Mouse (Mus musculus) A20 (cell line): Measurements from ENCODE around the gene Prdx1.
"Not testable (repeated sequence)": the region's sequence is repeated elsewhere in the genome, so short reads cannot be mapped to it uniquely, and the experiment has no call there.

Experiments used
- DNase-seq: peaks from one replicate; pipeline ENCODE4 v3.0.0-alpha.2; 2011; ENCODE audit warnings: low read depth, low spot score

Prdx1 gene

DNA sequence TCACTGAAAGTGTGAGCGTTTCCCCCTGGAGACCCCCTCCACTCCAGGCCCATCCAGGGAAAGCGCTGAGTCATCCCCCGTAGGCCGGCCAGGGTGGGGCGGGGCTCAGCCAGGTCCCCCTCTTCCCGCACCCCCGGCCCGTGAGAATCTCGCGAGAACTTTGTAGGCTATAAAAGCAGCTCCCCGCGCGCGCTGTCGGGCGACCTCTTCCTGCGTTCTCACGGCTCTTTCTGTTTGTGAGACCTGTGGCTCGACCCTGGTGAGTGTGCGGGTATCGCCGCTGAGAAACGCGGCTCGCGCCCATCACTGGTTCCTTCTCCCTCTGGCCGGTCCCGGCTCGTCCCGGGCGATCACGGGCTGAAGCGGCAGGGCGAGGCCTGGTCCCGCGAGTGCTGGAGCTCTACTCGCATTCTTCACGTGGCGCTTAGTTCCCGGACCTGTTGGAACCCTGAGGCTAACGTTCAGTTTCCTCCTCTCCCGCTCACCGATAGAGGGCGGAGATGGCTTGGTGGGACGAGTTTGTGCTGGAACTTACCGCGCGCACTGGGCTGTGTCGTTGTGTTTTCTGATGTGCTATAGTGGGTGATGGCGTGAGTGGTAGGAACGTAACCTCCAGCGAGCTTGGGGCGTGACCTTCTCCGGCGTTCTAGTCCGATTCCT, at the start of gene Prdx1:
Gene Prdx1 (plus strand): TSS at position 143 of the 660 bp plus-strand sequence.
- peak; percentile 96 for DNase-seq

DNA sequence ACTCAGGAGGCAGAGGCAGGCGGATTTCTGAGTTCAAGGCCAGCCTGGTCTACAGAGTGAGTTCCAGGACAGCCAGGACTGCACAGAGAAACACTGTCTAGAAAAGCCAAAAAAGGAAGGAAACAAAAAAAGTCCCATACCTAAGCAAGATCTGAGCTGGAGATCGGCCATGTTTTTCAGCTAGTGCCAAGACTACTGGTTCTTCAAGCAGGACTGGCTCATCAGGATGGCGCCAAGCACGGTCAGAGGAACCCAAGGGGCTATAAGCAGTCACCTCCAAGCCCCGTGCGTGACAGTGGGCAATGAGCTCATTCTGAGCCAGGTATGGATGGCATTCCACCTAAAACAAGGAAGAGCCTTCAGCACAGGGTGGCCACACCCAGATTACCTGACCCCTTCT, 46.5 kb upstream of the Prdx1 start:
- DNase-seq: no peak

DNA sequence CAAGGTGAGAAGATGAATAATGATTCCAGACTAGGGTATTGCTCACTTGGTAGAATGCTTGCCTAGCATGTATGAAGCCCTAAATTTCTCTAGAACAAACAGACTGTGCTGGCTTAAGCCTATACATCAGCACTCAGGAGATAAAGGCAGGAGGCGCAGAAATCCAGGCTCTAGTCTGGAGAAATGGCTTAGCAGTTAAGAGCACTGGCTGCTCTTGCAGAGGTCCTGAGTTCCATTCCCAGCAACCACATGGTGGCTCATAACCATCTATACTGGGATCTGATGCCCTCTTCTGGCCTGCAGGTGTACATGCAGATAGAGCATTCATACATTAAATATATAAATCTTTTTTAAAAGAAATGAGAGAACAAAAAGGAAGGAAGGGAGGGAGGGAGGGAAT, 43.3 kb upstream of the Prdx1 start:
- no peak for DNase-seq

DNA sequence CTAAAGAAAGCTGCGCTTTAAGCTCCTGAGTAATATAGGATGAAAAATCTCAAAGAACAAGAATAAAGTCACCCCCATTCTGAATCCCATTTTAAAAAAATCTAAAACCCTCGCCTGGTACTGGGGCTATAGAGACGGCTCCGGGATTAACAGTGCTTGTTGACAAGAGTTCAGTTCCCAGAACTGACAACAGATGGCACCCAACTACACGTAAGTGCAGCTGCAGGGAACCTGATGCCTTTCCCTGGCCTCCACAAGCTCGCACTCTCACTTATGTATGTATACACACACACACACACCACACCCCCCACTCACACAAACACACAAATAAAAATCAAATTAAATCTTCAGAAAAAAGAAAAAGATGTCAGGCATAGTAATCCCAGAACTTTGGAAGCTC, 41.0 kb upstream of the Prdx1 start:
- peak; percentile 39 for DNase-seq

DNA sequence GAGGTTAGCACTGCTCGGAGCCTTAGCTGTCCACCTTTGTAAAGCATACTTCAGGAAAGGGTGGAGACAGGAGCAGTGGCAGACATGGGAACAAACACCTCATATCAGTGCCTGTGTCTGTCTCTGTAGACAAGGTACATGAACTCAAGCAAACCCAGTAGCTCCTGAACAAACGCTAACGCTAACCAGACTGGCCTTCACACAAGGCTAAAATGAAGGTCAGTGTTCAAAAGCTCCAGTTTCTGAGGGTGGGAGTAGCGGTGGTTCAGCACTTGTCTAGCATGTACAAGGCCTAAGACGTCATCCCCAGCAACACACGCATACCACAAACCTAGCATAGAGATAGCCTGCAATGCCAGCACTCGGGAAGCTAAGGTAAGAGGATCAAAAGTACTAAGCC, 39.7 kb upstream of the Prdx1 start:
- DNase-seq: no peak

DNA sequence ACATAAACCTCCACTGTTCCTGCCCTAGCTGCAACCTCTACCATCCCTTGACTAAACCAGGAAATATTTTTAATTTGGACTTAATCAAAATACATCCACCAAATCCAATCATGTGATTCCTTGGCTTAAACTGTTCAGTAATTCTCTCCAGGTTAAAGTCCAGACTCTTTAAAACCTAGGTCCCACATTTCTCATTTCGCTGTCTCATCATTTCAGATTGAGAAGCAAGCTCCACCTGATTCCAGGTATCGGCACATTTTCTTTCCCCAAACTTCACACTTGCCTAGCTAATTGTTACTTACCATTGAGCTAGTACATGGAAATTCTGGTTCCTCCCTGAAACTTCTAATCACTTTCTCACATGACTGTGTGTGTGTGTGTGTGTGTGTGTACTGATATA, 35.9 kb upstream of the Prdx1 start:
- DNase-seq: no peak

DNA sequence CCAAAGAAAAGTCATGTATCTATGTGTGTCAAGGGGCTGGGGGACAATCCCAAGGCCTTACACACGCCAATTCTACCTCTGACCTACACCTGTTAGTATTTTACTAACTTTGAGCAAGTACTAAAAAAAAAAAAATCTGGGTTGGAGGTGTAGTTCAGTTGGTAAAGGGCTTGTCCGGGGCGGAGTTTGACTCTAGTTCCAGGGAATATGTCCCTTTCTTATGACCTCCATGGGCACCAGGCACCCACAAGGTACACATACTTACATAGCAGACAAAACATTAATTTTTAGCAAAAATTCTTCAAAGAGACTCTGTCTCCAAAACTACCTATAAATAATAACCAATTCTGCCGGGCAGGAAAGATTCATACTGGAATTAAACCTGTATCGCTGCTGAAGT, 35.0 kb upstream of the Prdx1 start:
- no peak for DNase-seq

DNA sequence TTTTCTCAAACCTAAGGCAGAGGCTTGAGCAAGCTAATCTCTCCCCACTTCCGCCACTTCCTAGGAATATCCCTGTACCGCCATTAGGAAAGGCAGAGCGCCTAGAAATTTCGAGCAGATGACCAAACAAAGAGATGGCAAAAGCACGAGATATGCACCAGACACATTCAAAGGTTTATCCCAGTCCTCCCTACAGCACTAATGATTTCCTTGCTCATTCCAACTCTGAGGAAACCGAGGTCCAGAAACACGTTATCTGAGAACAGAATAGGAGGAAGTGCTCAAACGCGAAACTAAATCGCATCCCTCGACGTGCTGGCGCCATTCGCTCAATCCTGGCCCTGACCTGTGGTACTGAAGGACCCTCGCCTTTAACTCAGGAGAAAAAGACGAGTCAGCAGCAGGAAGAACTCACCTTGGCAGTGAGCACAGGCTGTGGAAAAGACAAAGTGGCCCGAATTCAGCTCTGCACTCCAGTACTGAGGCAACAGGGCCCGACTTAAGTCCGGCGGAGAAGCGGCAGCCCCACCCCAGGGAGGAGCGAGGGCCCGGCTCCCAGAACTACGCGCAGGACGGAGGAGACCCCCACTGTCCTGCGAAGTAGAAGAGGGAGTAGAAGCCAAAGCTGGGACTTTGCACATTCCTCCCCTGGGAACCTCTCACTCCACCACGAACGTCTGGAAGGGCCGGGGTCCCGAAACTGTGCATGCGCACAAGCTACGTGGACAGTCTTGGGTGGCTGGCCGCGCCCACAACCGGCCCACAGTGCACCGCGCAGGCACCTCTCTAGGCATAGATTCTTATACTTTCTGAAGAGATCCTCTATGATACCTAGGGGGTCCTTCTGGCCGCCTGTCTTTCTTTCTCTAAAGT, 34.2 kb upstream of the Prdx1 start, which contains the start of gene Akr1a1:
Gene Akr1a1 (minus strand): TSS at position 757 of the 873 bp plus-strand sequence.
- peak; percentile 94 for DNase-seq

DNA sequence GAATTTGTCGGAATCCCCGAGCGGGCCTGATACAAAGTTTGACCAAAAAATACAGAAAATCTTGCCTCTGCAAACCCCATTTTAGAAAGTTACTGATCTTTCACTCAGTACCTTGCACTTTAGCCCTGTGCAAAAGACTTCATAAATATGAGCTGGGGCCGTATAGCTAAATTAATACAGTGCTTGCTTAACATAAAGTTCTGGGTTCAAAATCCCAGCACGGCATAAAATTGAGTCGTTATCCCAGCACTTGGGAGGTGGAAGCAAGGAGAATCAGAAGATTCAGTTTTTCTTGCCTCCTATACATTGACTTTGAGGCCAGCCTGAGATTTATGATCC, 33.6 kb upstream of the Prdx1 start:
- no peak for DNase-seq

DNA sequence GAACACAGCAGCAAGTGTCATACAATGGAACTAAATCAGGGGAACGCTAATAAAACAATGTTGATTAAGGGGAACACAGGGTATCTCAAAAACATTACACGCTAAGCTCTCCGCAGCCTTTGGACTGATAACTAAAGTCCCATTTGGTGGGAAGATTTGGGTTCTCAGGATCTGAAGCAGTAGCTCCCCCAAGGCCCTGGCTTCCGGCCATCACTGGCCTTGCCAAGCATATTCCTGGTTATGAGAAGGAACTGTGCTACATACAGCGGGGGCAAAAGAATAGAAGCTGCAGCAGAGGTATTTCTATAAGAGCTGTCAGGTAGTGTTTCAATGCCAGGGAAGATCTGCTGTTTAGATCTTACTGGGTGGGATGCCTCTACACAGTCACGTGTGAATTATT, 32.1 kb upstream of the Prdx1 start:
- DNase-seq: no peak

DNA sequence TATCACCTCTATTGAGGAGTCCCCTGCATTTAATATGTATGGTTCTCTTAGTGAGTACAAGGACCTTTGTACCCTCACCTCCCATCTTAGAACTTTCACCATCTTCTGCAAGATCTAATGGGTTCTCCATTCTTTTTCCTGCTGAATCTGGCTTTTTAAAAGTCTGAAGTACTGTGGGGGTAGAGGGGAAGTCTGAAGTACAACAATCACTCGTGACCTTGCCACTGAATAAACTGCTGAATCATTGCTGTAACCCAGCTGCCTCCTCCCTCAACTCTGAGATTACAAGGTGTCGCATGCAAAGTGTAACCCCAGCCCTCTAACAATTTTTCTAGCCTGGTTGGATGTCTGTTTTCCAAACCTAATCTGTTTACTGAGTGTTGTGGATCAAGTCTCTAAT, 30.2 kb upstream of the Prdx1 start:
- no peak for DNase-seq

DNA sequence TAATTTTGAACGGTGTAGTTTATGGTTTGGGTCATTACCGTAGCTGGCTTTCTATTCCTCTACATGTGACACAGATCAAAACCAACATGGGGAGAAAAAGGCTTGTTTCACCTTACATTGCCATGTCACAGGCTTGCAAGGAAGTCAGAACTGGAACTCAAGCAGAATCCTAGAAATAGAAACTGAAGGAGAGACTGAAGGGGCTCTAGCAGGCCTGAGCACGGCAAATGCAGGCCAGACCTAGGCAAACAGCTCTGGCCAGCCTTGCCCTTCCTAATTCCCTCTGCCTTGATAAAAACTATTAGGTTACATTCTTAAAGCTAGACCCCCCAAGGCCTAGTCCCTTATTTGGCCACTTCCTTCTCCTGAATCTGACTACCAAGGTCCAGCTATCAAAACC, 29.7 kb upstream of the Prdx1 start:
- no peak for DNase-seq

DNA sequence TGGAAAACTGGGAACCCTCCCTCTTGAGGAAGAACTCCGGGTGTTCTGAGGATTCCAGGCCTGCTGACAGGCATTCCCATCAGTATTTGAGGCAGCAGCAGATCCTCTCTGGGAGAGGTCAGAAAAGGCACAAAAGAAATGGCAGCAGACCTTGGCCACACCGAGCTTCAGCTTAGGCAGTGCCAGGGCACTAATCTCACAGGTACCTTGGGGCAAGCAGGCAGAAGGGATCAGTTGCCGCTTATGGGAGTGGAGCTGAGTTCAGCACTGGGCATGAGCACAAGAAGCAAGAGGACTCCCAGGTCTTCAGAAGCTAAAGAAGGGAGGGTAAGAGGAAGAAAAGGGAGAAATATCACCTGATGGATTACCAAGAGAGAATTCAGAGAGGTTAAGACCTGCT, 27.4 kb upstream of the Prdx1 start:
- DNase-seq: no peak

DNA sequence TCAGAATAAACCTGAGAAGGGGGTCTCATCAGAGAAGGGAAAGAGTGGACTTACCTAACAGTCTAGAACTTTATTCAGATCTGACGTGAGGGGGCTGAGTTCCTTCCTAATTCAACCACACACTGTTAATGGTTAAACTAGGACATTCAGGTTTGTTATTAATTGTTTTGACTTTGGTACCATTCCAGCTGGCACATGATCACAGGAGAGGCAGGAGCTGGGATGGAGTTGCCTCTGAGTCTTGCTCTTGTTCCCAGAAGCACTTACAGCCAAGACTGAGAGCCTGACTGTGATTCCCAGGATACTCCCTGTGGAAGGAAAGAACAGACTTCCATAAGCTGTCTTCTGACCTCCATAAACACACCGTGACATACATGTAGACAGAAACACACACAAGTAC, 25.9 kb upstream of the Prdx1 start:
- no peak for DNase-seq

DNA sequence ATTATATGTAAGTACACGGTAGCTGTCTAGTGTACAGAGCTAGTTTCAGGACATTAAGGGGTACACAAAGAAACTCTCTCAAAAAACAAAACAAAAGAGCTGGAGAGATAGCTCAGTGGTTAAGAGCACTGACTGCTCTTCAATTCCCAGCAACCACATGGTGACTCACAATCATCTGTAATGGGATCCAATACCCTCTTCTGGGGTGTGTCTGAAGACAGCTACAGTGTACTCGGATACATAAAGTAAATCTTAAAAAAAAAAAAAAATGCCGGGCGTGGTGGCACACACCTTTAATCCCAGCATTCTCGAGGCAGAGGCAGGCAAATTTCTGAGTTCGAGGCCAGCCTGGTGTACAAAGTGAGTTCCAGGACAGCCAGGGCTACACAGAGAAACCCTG, 25.4 kb upstream of the Prdx1 start:
- DNase-seq: not testable (repeated sequence)

DNA sequence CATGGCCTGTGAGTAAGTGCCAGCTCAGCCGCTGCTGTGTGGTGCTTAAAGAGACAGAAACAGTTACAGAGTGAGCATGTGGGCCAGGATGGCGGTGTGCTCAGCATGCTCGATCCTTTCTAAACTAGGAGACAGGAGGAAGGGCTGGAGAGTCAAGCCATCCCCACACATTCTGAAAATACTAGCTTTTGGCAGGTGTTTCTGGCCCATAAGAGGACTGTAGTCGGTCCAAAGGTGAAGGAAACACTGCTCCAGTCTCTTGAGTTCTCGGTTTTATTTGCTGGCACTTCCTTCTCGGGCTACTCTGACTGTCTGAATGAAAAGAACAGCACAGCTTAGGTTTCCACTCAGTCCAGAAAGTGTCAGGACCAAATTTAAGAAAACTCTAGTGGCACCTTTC, 24.5 kb upstream of the Prdx1 start:
- no peak for DNase-seq

DNA sequence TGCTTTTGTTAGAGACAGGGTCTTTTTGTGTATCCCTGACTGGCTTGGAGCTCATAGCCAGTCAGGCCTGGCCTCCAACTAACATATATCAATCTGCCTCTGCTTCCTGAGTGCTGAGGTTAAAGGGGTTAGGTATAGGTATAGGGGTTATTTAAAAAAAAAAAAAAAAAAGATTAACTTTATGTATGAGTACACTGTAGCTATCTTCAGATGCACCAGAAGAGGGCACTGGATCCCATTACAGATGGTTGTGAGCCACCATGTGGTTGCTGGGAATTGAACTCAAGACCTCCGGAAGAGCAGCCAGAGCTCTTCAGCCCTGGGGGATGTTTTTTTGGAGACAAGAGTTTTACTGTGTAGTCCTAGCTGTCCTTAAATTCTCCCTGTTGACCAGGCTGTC, 23.3 kb upstream of the Prdx1 start:
- DNase-seq: no peak

DNA sequence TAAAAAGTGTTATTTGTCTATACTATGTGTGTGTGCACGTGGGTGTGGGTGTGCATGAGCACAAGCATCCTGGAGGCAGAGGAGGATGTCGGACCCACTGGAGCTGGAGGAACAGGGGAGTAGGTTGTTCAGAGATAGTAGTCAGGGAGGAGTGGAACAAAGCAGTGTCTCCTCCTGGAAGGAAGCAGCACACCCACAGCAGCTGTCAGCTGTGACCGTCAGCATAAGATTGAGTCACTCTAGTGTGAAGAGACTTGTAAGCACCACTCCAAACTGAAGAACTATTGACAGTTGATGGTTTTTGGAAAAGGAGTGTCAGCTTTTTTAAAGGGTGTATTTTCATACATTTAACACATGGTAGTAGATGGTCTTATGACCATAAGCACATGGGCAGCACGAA, 18.7 kb upstream of the Prdx1 start:
- DNase-seq: peak; percentile 54

DNA sequence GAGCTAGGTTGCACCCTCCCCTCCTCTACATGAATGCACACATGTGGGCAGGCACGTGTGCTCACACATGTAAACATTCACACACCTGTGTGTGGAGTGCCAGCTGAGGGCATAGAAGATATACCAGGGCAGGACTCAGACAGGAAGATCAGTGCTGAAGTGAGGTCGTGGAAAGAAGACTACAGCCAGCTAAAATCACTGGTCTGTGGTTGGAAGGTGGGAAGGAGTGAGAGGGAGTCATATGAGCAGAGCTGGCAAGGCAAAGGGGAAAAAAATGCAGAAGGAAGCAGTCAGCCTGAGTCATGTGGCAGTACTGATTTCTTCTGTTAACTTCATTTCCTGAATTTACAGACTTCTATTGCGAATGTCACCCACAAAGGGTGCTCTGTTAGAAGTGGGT, 17.2 kb upstream of the Prdx1 start:
- peak; percentile 66 for DNase-seq

DNA sequence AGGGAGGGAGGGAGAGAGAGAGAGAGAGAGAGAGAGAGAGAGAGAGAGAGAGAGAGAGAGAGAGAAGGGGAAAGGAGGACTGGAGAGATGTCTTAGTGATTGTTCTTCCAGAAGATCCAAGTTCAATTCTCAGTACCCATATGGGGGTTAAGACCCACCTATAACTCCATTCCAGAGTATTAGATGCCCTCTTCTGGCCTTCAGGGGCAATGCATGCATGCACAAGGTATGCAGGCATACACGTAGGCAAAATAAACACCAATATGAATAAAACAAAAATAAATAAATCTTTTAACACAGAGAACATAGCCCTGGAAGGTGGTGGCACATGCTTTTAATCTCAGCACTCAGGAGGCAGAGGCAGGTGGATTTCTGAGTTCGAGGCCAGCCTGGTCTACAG, 16.1 kb upstream of the Prdx1 start:
- peak; percentile 56 for DNase-seq

DNA sequence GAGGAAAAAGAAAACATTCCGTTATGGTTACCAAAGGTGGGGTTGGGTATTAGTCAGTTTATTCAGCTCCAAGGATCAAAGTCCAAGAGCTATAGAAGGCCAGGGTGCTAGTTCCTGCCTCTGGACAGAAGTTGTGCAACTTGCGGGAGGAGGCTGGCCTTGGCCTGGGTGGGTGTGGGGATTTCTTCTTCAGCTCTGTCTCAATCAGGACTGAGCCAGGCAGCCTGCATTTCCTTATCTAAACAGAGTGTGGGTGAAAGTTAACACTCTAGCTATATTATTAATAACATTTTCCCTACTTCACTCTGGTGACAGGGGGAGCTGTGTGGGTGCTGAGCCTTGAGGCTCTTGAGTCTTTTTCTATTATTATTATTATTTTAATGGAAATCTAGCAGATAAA, 12.6 kb upstream of the Prdx1 start:
- DNase-seq: no peak

DNA sequence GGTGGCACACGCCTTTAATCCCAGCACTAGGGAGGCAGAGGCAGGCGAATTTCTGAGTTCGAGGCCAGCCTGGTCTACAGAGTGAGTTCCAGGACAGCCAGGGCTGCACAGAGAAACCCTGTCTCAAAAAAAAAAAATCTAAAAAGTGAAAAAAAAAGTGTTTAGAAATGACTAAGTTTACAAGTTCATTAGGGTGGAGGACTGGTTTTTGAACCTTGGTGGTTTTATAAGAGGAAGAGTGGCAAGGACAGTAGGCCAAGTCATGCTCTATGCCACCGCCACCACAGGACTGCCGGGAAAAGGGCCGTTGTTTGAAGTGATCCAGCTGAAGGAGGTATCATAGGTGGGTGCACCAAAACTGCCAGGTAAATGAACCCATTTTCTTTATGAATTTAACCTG, 10.6 kb upstream of the Prdx1 start:
- DNase-seq: not testable (repeated sequence)

DNA sequence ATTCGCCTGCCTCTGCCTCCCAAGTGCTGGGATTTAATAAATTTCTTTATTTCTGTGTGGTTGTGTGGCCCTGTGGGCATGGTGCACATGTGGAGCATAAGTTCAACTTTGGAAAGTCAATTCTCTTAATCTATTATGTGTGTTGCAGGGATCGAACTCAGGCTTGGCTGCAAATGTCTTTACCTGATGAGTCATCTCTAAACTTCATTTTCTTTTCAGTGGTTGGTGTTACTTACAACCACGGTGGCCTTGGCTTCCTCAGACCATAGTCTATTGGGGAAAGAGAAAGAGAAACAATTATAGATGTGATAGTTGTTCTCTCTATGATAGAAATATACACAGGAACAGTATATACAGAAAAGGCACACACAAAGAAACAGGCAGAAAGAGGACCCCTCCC, 9.3 kb upstream of the Prdx1 start:
- DNase-seq: no peak
